Mouse (Mus musculus) stomach, embryonic 16.5 days (tissue): ENCODE measurements at regions not wholly inside any gene's neighbourhood (a gene's known extent, or its start where the extent isn't known, plus 50 kb on each side); places are given as distances from the start of the nearest gene placed in this dataset.

Experiments
- ATAC-seq: fragments of 200-750 bp; cut with Nextera tagmentation; 2 replicates; pipeline ENCODE4 v1.8.0; 2017; ENCODE audit warnings: moderate number of reproducible peaks, moderate TSS enrichment; ENCODE audit not compliant: insufficient read depth, low FRiP score
- H3K27ac ChIP-seq: fragments of 300-500 bp; sonication (generic); 2 replicates; pipeline ENCODE4 v1.5.1; 2014; ENCODE audit warnings: low read length
- H3K27me3 ChIP-seq: fragments of 300-500 bp; sonication (generic); 2 replicates; pipeline ENCODE4 v1.6.1; 2014; ENCODE audit warnings: low read length, control low read depth, mixed read lengths; ENCODE audit not compliant: control insufficient read depth, insufficient read depth
- H3K36me3 ChIP-seq: fragments of 300-500 bp; sonication (generic); 2 replicates; pipeline ENCODE4 v1.6.1; 2014; ENCODE audit warnings: low read length; ENCODE audit not compliant: control insufficient read depth, insufficient read depth
- H3K4me1 ChIP-seq: fragments of 300-500 bp; sonication (generic); 2 replicates; pipeline ENCODE4 v1.6.1; 2014; ENCODE audit warnings: low read length, control low read depth, mixed read lengths; ENCODE audit not compliant: control insufficient read depth, insufficient read depth
- H3K4me2 ChIP-seq: fragments of 300-500 bp; sonication (generic); 2 replicates; pipeline ENCODE4 v1.6.1; 2014; ENCODE audit warnings: low read depth, low read length, mixed read lengths
- H3K4me3 ChIP-seq: fragments of 300-500 bp; sonication (generic); replicated peaks from 2 replicates; pipeline ENCODE4 v1.5.1; 2014; ENCODE audit warnings: mild to moderate bottlenecking, low read length
- H3K9ac ChIP-seq: fragments of 300-500 bp; sonication (generic); 2 replicates; pipeline ENCODE4 v1.6.1; 2014; ENCODE audit warnings: low read length
- H3K9me3 ChIP-seq: fragments of 300-500 bp; sonication (generic); replicated peaks from 2 replicates; pipeline ENCODE4 v1.6.1; 2016; ENCODE audit warnings: low read length, control low read depth; ENCODE audit not compliant: control insufficient read depth
- WGBS: fragments of 180-500 bp; shearing (Covaris S2); extraction: QIAGEN DNeasy Blood & Tissue Kit; methylation state at CpG from one replicate; pipeline ENCODE4 v1.1.7; 2014; 5-methylcytosine and 5-hydroxymethylcytosine counted together

DNA sequence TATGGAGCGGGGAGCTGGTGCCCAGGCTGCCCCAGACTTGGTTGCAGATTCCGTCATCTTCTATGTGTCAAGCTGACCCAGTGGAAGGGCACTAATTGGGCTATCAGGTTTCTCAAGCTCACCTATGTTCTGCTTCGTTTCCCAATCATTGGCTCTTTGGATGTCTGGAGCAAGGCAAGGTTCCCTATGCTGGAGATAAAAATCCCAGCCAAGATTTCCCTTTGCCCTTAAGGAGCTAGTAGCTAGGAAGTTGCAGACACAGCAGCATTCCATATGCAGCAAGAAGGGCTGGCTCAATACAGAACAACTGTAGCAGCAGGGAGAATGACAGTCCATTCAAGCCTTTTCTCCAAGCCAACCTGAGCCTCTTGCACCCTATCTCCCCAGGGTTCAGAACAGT, 159.2 kb upstream of the Zfp706 start:
- no peak for ATAC-seq
- no peak overlapping the region for H3K4me3 ChIP-seq
- 0 out of 2 replicates have a peak, but pooled peaks cover 2% of the 10 kb centered on the region for H3K4me1 ChIP-seq
- H3K27ac ChIP-seq = no peak overlapping the region
- H3K27me3 ChIP-seq = no peaks in the 10 kb centered on the region
- no peak overlapping the region for H3K4me2 ChIP-seq
- H3K9ac ChIP-seq = no peak overlapping the region
- H3K36me3 ChIP-seq = no peaks in the 10 kb centered on the region
- 0 out of 2 replicates have a peak, but pooled peaks cover 2% of the 10 kb centered on the region for H3K9me3 ChIP-seq
- 86% methylated on average over 3 of the region's 3 CpGs for WGBS

DNA sequence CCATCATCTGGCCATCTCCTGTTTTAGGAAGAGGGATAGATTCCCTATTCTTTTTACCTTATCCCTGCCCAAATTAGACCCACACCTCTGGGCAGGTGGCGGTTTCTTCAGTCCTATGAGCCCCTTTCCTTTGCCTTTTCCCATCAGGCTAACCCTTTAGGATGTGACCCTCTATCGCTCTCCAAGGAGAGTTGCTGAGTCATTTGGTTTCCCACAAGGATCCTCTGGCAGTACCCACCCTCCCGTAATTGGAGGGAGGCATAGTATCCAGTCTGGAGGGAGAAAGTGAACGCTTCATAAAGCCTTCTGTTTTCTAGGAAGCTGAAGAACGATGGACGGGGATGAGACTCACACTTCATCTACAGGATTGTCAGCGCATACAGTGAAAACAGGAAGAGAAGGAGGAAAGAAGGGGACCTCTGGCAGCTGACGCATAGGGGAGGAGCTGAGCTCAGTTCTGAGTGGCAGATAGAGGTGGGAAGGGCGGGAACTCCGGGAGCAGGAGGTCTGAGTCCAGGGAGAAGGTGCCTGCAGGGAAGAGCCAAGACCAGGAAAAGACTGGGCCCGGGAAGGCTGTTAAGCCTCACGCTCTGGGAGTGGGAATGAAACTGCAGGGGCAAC, 158.4 kb upstream of the Zfp706 start:
- Histone ChIP-seq H3K4me2 (peak overlapping the region; percentile 33), H3K27ac (no peak overlapping the region), H3K9me3 (no peaks in the 10 kb centered on the region), H3K4me3 (no peak overlapping the region), H3K27me3 (no peaks in the 10 kb centered on the region), H3K9ac (0 out of 2 replicates have a peak overlapping the region, but pooled peaks have one; percentile 20), H3K4me1 (0 out of 2 replicates have a peak, but pooled peaks cover 2% of the 10 kb centered on the region), H3K36me3 (no peaks in the 10 kb centered on the region)
- peak; percentile 78 for ATAC-seq
- WGBS = 20% methylated on average over 12 of the region's 12 CpGs

DNA sequence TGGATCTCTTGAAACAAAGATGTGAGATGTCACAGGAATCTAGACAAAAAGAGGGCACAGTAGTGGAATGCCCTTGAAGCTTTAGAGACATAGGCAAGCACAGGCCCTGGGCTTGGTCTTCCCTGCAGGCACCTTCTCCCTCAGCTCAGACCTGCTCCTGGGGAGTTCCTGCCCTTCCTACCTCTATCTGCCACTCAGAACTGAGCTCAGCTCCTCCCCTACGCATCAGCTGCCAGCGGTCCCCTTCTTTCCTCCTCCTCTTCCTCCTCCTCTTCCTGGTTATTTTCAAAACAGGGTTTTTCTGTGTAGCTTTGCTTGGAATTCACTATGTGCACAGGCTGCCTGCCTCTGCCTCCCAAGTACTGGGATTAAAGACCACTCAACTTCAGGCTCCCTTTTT, 157.6 kb upstream of the Zfp706 start:
- H3K27me3 ChIP-seq = no peaks in the 10 kb centered on the region
- H3K9ac ChIP-seq = no peak overlapping the region
- no peak overlapping the region for H3K4me3 ChIP-seq
- H3K4me1 ChIP-seq = 0 out of 2 replicates have a peak, but pooled peaks cover 2% of the 10 kb centered on the region
- ATAC-seq = no peak
- H3K4me2 ChIP-seq = no peak overlapping the region
- H3K27ac ChIP-seq = no peak overlapping the region
- no peaks in the 10 kb centered on the region for H3K9me3 ChIP-seq
- 58% methylated on average over 2 of the region's 2 CpGs for WGBS
- no peaks in the 10 kb centered on the region for H3K36me3 ChIP-seq

DNA sequence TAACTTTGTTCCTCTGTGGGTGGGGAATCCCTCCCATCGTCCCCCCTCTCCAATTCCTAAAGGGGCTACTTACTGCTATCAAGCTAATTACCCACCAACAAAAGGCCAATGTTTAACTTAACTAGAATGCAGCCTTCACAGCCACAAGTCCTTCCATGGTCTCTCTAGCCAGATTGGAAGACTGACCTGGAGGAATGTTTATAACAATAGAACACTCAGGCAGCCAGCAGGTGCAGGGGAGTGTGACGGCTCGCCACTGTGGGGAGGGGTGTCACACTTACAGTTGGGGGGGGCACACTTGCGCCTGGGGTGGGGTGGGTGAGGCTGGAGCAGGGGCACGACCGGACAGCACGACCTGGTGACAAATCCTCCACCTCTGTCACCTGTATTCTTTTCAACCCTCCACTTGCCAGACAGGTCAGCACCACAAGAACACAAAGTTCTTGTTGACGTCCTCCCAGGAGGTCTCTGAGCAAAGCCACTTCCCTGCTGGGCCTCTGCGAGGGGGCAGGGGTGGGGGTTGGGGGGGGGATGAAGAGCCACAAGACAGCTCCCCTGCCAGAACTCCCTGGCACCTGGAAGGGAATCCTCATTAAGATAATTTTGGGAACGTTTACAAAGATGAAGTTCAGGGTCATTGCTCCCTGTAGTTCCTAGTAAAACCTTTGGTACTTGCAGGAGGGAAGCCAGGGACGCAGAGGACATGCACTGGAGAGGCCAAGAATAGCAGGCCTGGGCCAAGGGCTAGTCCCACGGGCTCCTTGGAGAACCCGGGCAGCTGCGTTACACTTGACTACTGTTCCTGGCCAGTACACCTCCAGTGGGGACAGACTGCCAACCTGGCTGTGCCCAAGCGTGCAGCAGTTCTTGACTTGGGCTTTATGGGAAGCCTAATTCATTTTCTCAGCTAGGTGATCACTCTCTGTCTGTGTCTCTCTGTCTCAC, 156.9 kb upstream of the Zfp706 start:
- Histone ChIP-seq H3K27ac (no peak overlapping the region), H3K9me3 (no peaks in the 10 kb centered on the region), H3K36me3 (no peaks in the 10 kb centered on the region), H3K4me2 (no peak overlapping the region), H3K4me1 (0 out of 2 replicates have a peak, but pooled peaks cover 2% of the 10 kb centered on the region), H3K9ac (no peak overlapping the region), H3K27me3 (no peaks in the 10 kb centered on the region), H3K4me3 (no peak overlapping the region)
- 32% methylated on average over 15 of the region's 15 CpGs for WGBS
- no peak for ATAC-seq

DNA sequence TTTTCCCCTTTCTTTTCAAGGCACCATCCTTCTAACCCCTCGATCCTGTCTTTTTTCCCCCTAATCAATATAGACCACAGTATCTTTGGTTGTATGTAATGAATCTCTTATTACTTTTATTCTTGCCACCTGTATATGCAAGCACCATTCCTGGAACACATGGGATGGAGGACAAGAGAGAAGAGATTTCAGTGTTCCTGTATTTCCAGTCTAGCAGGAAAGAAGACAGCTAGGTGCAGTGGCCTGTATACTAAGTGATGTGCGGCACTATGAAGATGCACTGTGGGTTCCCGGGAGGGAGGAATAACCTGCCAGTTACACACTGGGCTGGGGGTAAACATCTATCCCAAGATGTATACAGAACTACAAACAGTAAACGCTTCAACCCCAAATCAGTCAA, 152.4 kb upstream of the Zfp706 start:
- H3K36me3 ChIP-seq = no peaks in the 10 kb centered on the region
- 63% methylated on average over 4 of the region's 4 CpGs for WGBS
- H3K4me3 ChIP-seq = no peak overlapping the region
- no peaks in the 10 kb centered on the region for H3K27me3 ChIP-seq
- no peak overlapping the region for H3K9ac ChIP-seq
- no peak overlapping the region for H3K4me2 ChIP-seq
- no peaks in the 10 kb centered on the region for H3K4me1 ChIP-seq
- ATAC-seq = no peak
- peak overlapping the region; percentile 68 for H3K27ac ChIP-seq
- H3K9me3 ChIP-seq = no peaks in the 10 kb centered on the region

DNA sequence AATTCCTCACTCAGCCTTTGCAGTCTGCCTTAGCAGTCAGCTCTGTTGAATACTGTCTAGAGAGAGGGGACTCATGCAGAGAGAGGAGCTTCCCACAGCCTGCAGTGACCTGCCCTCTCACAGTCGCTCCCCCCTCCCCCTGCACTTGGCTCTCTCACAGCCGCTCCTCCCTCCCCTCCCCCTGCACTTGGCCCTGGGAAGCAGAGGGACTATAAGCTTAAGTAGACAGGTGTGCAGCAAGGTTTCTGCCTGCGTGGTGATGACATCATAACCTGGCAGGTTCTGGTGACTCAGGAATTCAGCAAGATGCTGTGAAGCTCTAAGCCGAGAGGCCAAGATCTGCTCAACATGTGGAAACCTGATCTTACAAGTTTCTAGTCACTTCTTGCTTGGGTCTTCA, 151.8 kb upstream of the Zfp706 start:
- Histone ChIP-seq H3K36me3 (no peaks in the 10 kb centered on the region), H3K4me3 (no peak overlapping the region), H3K9me3 (no peaks in the 10 kb centered on the region), H3K27me3 (no peaks in the 10 kb centered on the region), H3K4me1 (no peaks in the 10 kb centered on the region), H3K9ac (no peak overlapping the region), H3K4me2 (no peak overlapping the region), H3K27ac (peak overlapping the region; percentile 68)
- peak; percentile 75 for ATAC-seq
- WGBS = 14% methylated on average over 4 of the region's 4 CpGs

DNA sequence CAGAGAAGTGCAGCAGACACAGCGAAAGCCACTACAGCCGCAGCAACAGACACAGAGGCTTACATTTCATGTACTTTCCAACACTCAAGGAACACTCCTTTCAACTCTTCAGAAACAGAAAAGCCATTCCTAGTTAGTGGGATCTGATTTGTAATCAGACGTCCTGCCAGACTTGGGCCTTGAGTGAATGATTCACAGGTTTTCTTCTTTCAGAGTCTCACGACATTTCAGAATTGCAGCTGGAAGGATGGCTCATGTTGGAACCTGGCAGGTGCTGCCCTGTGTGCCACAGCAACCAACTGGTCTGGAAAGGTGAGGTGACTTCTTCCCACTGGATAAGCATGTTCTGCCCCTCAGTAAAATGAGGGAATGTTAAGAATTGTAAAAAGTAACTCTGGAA, 149.8 kb upstream of the Zfp706 start:
- no peak overlapping the region for H3K4me3 ChIP-seq
- no peaks in the 10 kb centered on the region for H3K4me1 ChIP-seq
- H3K4me2 ChIP-seq = no peak overlapping the region
- peak overlapping the region; percentile 47 for H3K27ac ChIP-seq
- ATAC-seq = no peak
- no peaks in the 10 kb centered on the region for H3K36me3 ChIP-seq
- 43% methylated on average over 4 of the region's 4 CpGs for WGBS
- no peak overlapping the region for H3K9ac ChIP-seq
- H3K27me3 ChIP-seq = no peaks in the 10 kb centered on the region
- no peaks in the 10 kb centered on the region for H3K9me3 ChIP-seq

DNA sequence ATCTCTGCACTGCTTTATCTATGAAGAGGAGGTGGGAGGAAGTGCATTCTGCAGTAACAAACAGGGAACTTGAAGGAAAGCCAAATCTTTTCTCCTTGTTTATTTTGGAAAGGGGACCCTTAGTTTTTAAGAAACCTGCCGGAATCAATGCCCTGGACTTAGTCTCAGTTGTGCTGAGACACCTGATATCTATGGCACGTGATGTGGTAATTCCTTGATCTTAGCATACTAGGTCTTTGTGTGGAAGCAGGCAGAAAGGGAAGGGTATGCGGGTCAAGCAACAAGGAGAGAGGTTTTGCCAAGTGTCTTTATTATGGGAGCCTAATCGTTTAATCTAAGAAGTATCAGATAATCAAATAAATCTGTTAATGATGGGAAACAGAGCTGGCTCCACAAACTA, 147.4 kb upstream of the Zfp706 start:
- 83% methylated on average over 4 of the region's 4 CpGs for WGBS

DNA sequence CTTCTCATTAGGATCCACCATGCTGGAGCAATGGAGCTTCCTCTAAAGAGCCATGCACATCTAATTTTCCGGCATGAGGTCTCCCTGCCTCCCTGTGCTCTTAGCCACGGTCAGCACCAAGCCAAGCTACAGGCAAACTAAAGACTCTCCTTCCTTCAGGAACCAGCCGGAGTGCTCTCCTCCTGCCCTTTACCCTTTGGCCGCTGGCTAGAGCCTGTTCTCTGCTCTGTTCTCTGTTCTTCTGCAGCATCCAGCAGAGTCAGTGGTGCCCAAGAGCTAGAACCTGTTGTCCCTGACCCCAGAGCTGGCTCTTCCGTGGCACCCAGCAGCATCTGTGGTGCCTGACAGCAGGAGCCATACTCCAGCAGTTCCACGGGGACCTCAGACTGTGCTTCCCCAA, 145.6 kb upstream of the Zfp706 start:
- Histone ChIP-seq H3K4me1 (no peaks in the 10 kb centered on the region), H3K4me3 (no peak overlapping the region), H3K27me3 (no peaks in the 10 kb centered on the region), H3K4me2 (no peak overlapping the region), H3K9me3 (no peaks in the 10 kb centered on the region), H3K27ac (no peak overlapping the region), H3K36me3 (no peaks in the 10 kb centered on the region), H3K9ac (no peak overlapping the region)
- no peak for ATAC-seq
- 78% methylated on average over 6 of the region's 6 CpGs for WGBS

More for the DNA sequence above, 147.4 kb upstream of the Zfp706 start:
- H3K4me3 ChIP-seq = no peak overlapping the region
- no peak for ATAC-seq
- H3K4me2 ChIP-seq = no peak overlapping the region
- H3K27ac ChIP-seq = no peak overlapping the region
- no peak overlapping the region for H3K9ac ChIP-seq
- no peaks in the 10 kb centered on the region for H3K27me3 ChIP-seq
- no peaks in the 10 kb centered on the region for H3K4me1 ChIP-seq
- no peaks in the 10 kb centered on the region for H3K36me3 ChIP-seq
- H3K9me3 ChIP-seq = no peaks in the 10 kb centered on the region
